Mouse (Mus musculus) limb, embryonic 11.5 days (tissue): ENCODE data around the gene Kcnmb2. TPM values are rescaled to one million over a fixed set of nuclear protein-coding genes. Genes with fewer than 3 reads are reported as not detected.

Source experiments
- ATAC-seq: fragments of 200-750 bp; cut with Nextera tagmentation; 2 replicates; pipeline ENCODE4 v1.8.0; 2017; ENCODE audit warnings: low read depth; ENCODE audit not compliant: insufficient number of reproducible peaks, low FRiP score, low TSS enrichment
- DNase-seq: peaks from one replicate; pipeline ENCODE4 v3.0.0-alpha.2; 2015; ENCODE audit warnings: low spot score
- H3K27ac ChIP-seq: fragments of 300-500 bp; sonication (generic); replicated peaks from 2 replicates; pipeline ENCODE4 v1.5.1; 2014; ENCODE audit warnings: low read depth, mild to moderate bottlenecking, low read length
- H3K27me3 ChIP-seq: fragments of 300-500 bp; sonication (generic); 2 replicates; pipeline ENCODE4 v1.6.1; 2014; ENCODE audit warnings: mild to moderate bottlenecking, low read length, mixed read lengths; ENCODE audit not compliant: control insufficient read depth, insufficient read depth
- H3K36me3 ChIP-seq: fragments of 300-500 bp; sonication (generic); 2 replicates; pipeline ENCODE4 v1.6.1; 2014; ENCODE audit warnings: mild to moderate bottlenecking, low read length, moderate library complexity, mixed read lengths; ENCODE audit not compliant: control insufficient read depth, insufficient read depth
- H3K4me1 ChIP-seq: fragments of 300-500 bp; sonication (generic); 2 replicates; pipeline ENCODE4 v1.6.1; 2014; ENCODE audit warnings: low read length, mixed read lengths; ENCODE audit not compliant: control insufficient read depth, insufficient read depth
- H3K4me2 ChIP-seq: fragments of 300-500 bp; sonication (generic); 2 replicates; pipeline ENCODE4 v1.6.1; 2014; ENCODE audit warnings: low read depth, mild to moderate bottlenecking, moderate library complexity; ENCODE audit not compliant: severe bottlenecking
- H3K4me3 ChIP-seq: fragments of 300-500 bp; sonication (generic); 2 replicates; pipeline ENCODE4 v1.5.1; 2014; ENCODE audit warnings: low read depth, low read length
- H3K9ac ChIP-seq: fragments of 300-500 bp; sonication (generic); 2 replicates; pipeline ENCODE4 v1.6.1; 2014; ENCODE audit warnings: mild to moderate bottlenecking, low read length
- H3K9me3 ChIP-seq: fragments of 300-500 bp; sonication (generic); 2 replicates; pipeline ENCODE4 v1.6.1; 2016; ENCODE audit warnings: low read length; ENCODE audit not compliant: control insufficient read depth
- WGBS: fragments of 180-500 bp; shearing (Covaris S2); extraction: QIAGEN DNeasy Blood & Tissue Kit; methylation state at CpG from one replicate; pipeline ENCODE4 v1.1.7; 2014; 5-methylcytosine and 5-hydroxymethylcytosine counted together
- polyA plus RNA-seq: library from polyadenylated mRNA; unstranded; fragments of >200 nt; fragmentation: Nextera tagmentation; extraction: Ambion mirVana; gene quantifications from 2 replicates; pipeline ENCODE4 v1.2.1, GENCODE M21; 2014

The Kcnmb2 gene
- polyA plus RNA-seq, 1 experiment from 2014 or later: not detected

- H3K4me3 ChIP-seq: no peak overlapping the region
- H3K9ac ChIP-seq: no peak overlapping the region
- H3K4me2 ChIP-seq: no peak overlapping the region
- no peaks in the 10 kb centered on the region for H3K36me3 ChIP-seq
- no peak for ATAC-seq
- H3K27ac ChIP-seq: no peak overlapping the region
- H3K9me3 ChIP-seq: no peaks in the 10 kb centered on the region
- peaks cover 5% of the 10 kb centered on the region; the same call in 1 of the 2 replicates for H3K4me1 ChIP-seq
- WGBS: 26% methylated on average over 2 of the region's 2 CpGs
- DNase-seq: peak; percentile 20
- H3K27me3 ChIP-seq: no peaks in the 10 kb centered on the region
Observed at GRCm38 (mm10) chr3:32185855-32186522, 283.7 kb downstream of the Kcnmb2 start.

- Histone ChIP-seq H3K9me3 (no peaks in the 10 kb centered on the region), H3K4me3 (no peak overlapping the region), H3K4me1 (peaks cover 5% of the 10 kb centered on the region; the same call in 1 of the 2 replicates), H3K4me2 (no peak overlapping the region), H3K27me3 (no peaks in the 10 kb centered on the region), H3K27ac (no peak overlapping the region), H3K9ac (no peak overlapping the region), H3K36me3 (no peaks in the 10 kb centered on the region)
- WGBS: 32% methylated on average over 5 of the region's 5 CpGs
- no peak for ATAC-seq
- DNase-seq: peak; percentile 83
Observed at GRCm38 (mm10) chr3:32188521-32188920, 286.2 kb downstream of the Kcnmb2 start.

GRCm38 (mm10) chr3:32188955-32189354 is 286.6 kb downstream of the Kcnmb2 start:
- Histone ChIP-seq H3K27ac (no peak overlapping the region), H3K36me3 (no peaks in the 10 kb centered on the region), H3K4me3 (no peak overlapping the region), H3K9ac (no peak overlapping the region), H3K9me3 (no peaks in the 10 kb centered on the region), H3K4me2 (no peak overlapping the region), H3K4me1 (peaks cover 5% of the 10 kb centered on the region; the same call in 1 of the 2 replicates), H3K27me3 (no peaks in the 10 kb centered on the region)
- ATAC-seq (no peak), DNase-seq (peak; percentile 11)
- 83% methylated on average over 2 of the region's 2 CpGs for WGBS

GRCm38 (mm10) chr3:32189956-32190355 is 287.6 kb downstream of the Kcnmb2 start:
- Histone ChIP-seq H3K27ac (no peak overlapping the region), H3K4me2 (no peak overlapping the region), H3K9me3 (no peaks in the 10 kb centered on the region), H3K36me3 (no peaks in the 10 kb centered on the region), H3K4me1 (peaks cover 5% of the 10 kb centered on the region; the same call in 1 of the 2 replicates), H3K27me3 (no peaks in the 10 kb centered on the region), H3K9ac (no peak overlapping the region), H3K4me3 (no peak overlapping the region)
- WGBS: 60% methylated on average over 5 of the region's 5 CpGs
- ATAC-seq (no peak), DNase-seq (peak; percentile 14)

- Histone ChIP-seq H3K27me3 (no peaks in the 10 kb centered on the region), H3K9me3 (no peaks in the 10 kb centered on the region), H3K27ac (no peak overlapping the region), H3K9ac (no peak overlapping the region), H3K4me2 (no peak overlapping the region), H3K36me3 (no peaks in the 10 kb centered on the region), H3K4me1 (no peaks in the 10 kb centered on the region), H3K4me3 (no peak overlapping the region)
- 88% methylated on average over 5 of the region's 5 CpGs for WGBS
- no peak for ATAC-seq
- no peak for DNase-seq
Observed at GRCm38 (mm10) chr3:32194014-32194413, 291.7 kb downstream of the Kcnmb2 start.

GRCm38 (mm10) chr3:32226755-32227154 is 324.4 kb downstream of the Kcnmb2 start:
- Histone ChIP-seq H3K9me3 (no peaks in the 10 kb centered on the region), H3K27me3 (no peaks in the 10 kb centered on the region), H3K4me1 (no peaks in the 10 kb centered on the region), H3K9ac (no peak overlapping the region), H3K4me3 (no peak overlapping the region), H3K27ac (no peak overlapping the region), H3K36me3 (no peaks in the 10 kb centered on the region), H3K4me2 (no peak overlapping the region)
- DNase-seq: no peak
- 78% methylated on average over 2 of the region's 2 CpGs for whole genome bisulfite sequencing
- no peak for ATAC-seq

- Histone ChIP-seq H3K36me3 (no peaks in the 10 kb centered on the region), H3K4me1 (no peaks in the 10 kb centered on the region), H3K9ac (no peak overlapping the region), H3K27me3 (no peaks in the 10 kb centered on the region), H3K9me3 (no peaks in the 10 kb centered on the region), H3K4me3 (no peak overlapping the region), H3K27ac (no peak overlapping the region), H3K4me2 (no peak overlapping the region)
- ATAC-seq (no peak), DNase-seq (no peak)
- 83% methylated on average over 5 of the region's 5 CpGs for WGBS
Observed at GRCm38 (mm10) chr3:32236766-32237165, 334.5 kb downstream of the Kcnmb2 start.
